Mouse (Mus musculus) neural tube, embryonic 14.5 days (tissue): ENCODE measurements around the gene Ppp3ca. TPM values are rescaled to one million over a fixed set of nuclear protein-coding genes. Genes with fewer than 3 reads are reported as not detected.

Experiments
- ATAC-seq: fragments of 200-750 bp; cut with Nextera tagmentation; 2 replicates; pipeline ENCODE4 v1.8.0; 2017; ENCODE audit warnings: low read depth, mild to moderate bottlenecking, moderate TSS enrichment, moderate library complexity
- H3K27ac ChIP-seq: fragments of 300-500 bp; sonication (generic); 2 replicates; pipeline ENCODE4 v1.5.1; 2014; ENCODE audit warnings: low read depth, mild to moderate bottlenecking, control low read depth, low read length, moderate library complexity, mixed read lengths
- H3K27me3 ChIP-seq: fragments of 300-500 bp; sonication (generic); 2 replicates; pipeline ENCODE4 v1.6.1; 2014; ENCODE audit warnings: low read length; ENCODE audit not compliant: control insufficient read depth, insufficient read depth
- H3K36me3 ChIP-seq: fragments of 300-500 bp; sonication (generic); 2 replicates; pipeline ENCODE4 v1.6.1; 2014; ENCODE audit warnings: low read length, mixed read lengths; ENCODE audit not compliant: control insufficient read depth, insufficient read depth
- H3K4me1 ChIP-seq: fragments of 300-500 bp; sonication (generic); 2 replicates; pipeline ENCODE4 v1.6.1; 2014; ENCODE audit warnings: low read length; ENCODE audit not compliant: control insufficient read depth, insufficient read depth
- H3K4me2 ChIP-seq: fragments of 300-500 bp; sonication (generic); 2 replicates; pipeline ENCODE4 v1.6.1; 2014; ENCODE audit warnings: mild to moderate bottlenecking, low read depth, low read length, control low read depth
- H3K4me3 ChIP-seq: fragments of 300-500 bp; sonication (generic); 2 replicates; pipeline ENCODE4 v1.5.1; 2014; ENCODE audit warnings: low read depth, low read length, control low read depth, mixed read lengths
- H3K9ac ChIP-seq: fragments of 300-500 bp; sonication (generic); replicated peaks from 2 replicates; pipeline ENCODE4 v1.6.1; 2014; ENCODE audit warnings: low read depth, mild to moderate bottlenecking, control low read depth, low read length, mixed read lengths
- H3K9me3 ChIP-seq: fragments of 300-500 bp; sonication (generic); 2 replicates; pipeline ENCODE4 v1.6.1; 2016; ENCODE audit warnings: low read length; ENCODE audit not compliant: control insufficient read depth
- WGBS: fragments of 180-500 bp; shearing (Covaris S2); extraction: QIAGEN DNeasy Blood & Tissue Kit; methylation state at CpG from one replicate; pipeline ENCODE4 v1.1.7; 2014; 5-methylcytosine and 5-hydroxymethylcytosine counted together
- polyA plus RNA-seq: library from polyadenylated mRNA; unstranded; fragments of >200 nt; fragmentation: Nextera tagmentation; extraction: Ambion mirVana; gene quantifications from 2 replicates; pipeline ENCODE4 v1.2.1, GENCODE M21; 2014

Ppp3ca gene
- polyA plus RNA-seq, 1 experiment from 2014 or later = 215 TPM

- Histone ChIP-seq H3K27me3 (no peaks in the 10 kb centered on the region), H3K9ac (no peak overlapping the region)
- WGBS = 88% methylated on average over 7 of the region's 7 CpGs
Observed at GRCm38 (mm10) chr3:136794426-136795217, 124.7 kb downstream of the Ppp3ca start.

GRCm38 (mm10) chr3:136798896-136799295 lies 129.0 kb downstream of the Ppp3ca start:
- no peak for ATAC-seq
- Histone ChIP-seq H3K4me1 (no peaks in the 10 kb centered on the region), H3K4me3 (no peak overlapping the region), H3K9me3 (no peaks in the 10 kb centered on the region), H3K27ac (no peak overlapping the region), H3K27me3 (no peaks in the 10 kb centered on the region), H3K9ac (no peak overlapping the region), H3K36me3 (peaks cover 2% of the 10 kb centered on the region; the same call in 1 of the 2 replicates), H3K4me2 (no peak overlapping the region)
- 94% methylated on average over 3 of the region's 3 CpGs for WGBS

More at GRCm38 (mm10) chr3:136794426-136795217, 124.7 kb downstream of the Ppp3ca start:
- Histone ChIP-seq H3K4me3 (no peak overlapping the region), H3K4me2 (no peak overlapping the region), H3K9me3 (no peaks in the 10 kb centered on the region), H3K4me1 (peaks cover 11% of the 10 kb centered on the region; the same call in 1 of the 2 replicates), H3K27ac (no peak overlapping the region), H3K36me3 (peaks cover 2% of the 10 kb centered on the region; the same call in 1 of the 2 replicates)
- no peak for ATAC-seq

- no peak overlapping the region for H3K27ac ChIP-seq
- H3K27me3 ChIP-seq = no peaks in the 10 kb centered on the region
- H3K4me1 ChIP-seq = no peaks in the 10 kb centered on the region
- H3K36me3 ChIP-seq = peaks cover 2% of the 10 kb centered on the region; the same call in 1 of the 2 replicates
- no peak overlapping the region for H3K4me3 ChIP-seq
- no peak for ATAC-seq
- WGBS = 82% methylated on average over 4 of the region's 4 CpGs
- no peaks in the 10 kb centered on the region for H3K9me3 ChIP-seq
- H3K9ac ChIP-seq = no peak overlapping the region
- no peak overlapping the region for H3K4me2 ChIP-seq
Observed at GRCm38 (mm10) chr3:136802595-136802994, 132.7 kb downstream of the Ppp3ca start.

- ATAC-seq = no peak
- H3K27me3 ChIP-seq = no peaks in the 10 kb centered on the region
- 93% methylated on average over 4 of the region's 4 CpGs for WGBS
- no peak overlapping the region for H3K4me3 ChIP-seq
- no peak overlapping the region for H3K4me2 ChIP-seq
- no peak overlapping the region for H3K27ac ChIP-seq
- H3K9me3 ChIP-seq = no peaks in the 10 kb centered on the region
- no peaks in the 10 kb centered on the region for H3K36me3 ChIP-seq
- no peak overlapping the region for H3K9ac ChIP-seq
- no peaks in the 10 kb centered on the region for H3K4me1 ChIP-seq
Observed at GRCm38 (mm10) chr3:136805897-136806296, 136.0 kb downstream of the Ppp3ca start.

GRCm38 (mm10) chr3:136810271-136810670 lies 140.3 kb downstream of the Ppp3ca start:
- Histone ChIP-seq H3K4me3 (no peak overlapping the region), H3K27me3 (no peaks in the 10 kb centered on the region), H3K27ac (no peak overlapping the region), H3K4me1 (no peaks in the 10 kb centered on the region), H3K9me3 (no peaks in the 10 kb centered on the region), H3K4me2 (no peak overlapping the region), H3K36me3 (no peaks in the 10 kb centered on the region), H3K9ac (no peak overlapping the region)
- no peak for ATAC-seq
- 79% methylated on average over 3 of the region's 3 CpGs for WGBS

- 88% methylated on average over 6 of the region's 6 CpGs for WGBS
- Histone ChIP-seq H3K27me3 (no peaks in the 10 kb centered on the region), H3K4me2 (no peak overlapping the region), H3K4me3 (no peak overlapping the region), H3K9me3 (no peaks in the 10 kb centered on the region), H3K9ac (no peak overlapping the region), H3K36me3 (no peaks in the 10 kb centered on the region), H3K27ac (no peak overlapping the region), H3K4me1 (no peaks in the 10 kb centered on the region)
- ATAC-seq = no peak
Observed at GRCm38 (mm10) chr3:136812162-136812561, 142.2 kb downstream of the Ppp3ca start.

GRCm38 (mm10) chr3:136812791-136813190 lies 142.9 kb downstream of the Ppp3ca start:
- Histone ChIP-seq H3K27me3 (no peaks in the 10 kb centered on the region), H3K36me3 (no peaks in the 10 kb centered on the region), H3K9me3 (no peaks in the 10 kb centered on the region), H3K4me3 (no peak overlapping the region), H3K4me1 (no peaks in the 10 kb centered on the region), H3K9ac (no peak overlapping the region), H3K27ac (no peak overlapping the region), H3K4me2 (no peak overlapping the region)
- 89% methylated on average over 2 of the region's 2 CpGs for WGBS
- ATAC-seq = no peak

GRCm38 (mm10) chr3:136813886-136814285 lies 144.0 kb downstream of the Ppp3ca start:
- no peaks in the 10 kb centered on the region for H3K36me3 ChIP-seq
- H3K4me2 ChIP-seq = no peak overlapping the region
- no peak for ATAC-seq
- H3K4me1 ChIP-seq = no peaks in the 10 kb centered on the region
- H3K27me3 ChIP-seq = no peaks in the 10 kb centered on the region
- H3K4me3 ChIP-seq = no peak overlapping the region
- WGBS = 87% methylated on average over 2 of the region's 2 CpGs
- H3K27ac ChIP-seq = no peak overlapping the region
- no peak overlapping the region for H3K9ac ChIP-seq
- no peaks in the 10 kb centered on the region for H3K9me3 ChIP-seq

- no peak for ATAC-seq
- 88% methylated on average over 4 of the region's 4 CpGs for WGBS
Observed at GRCm38 (mm10) chr3:136814916-136815315, 145.0 kb downstream of the Ppp3ca start.

More at GRCm38 (mm10) chr3:136814916-136815315, 145.0 kb downstream of the Ppp3ca start:
- H3K36me3 ChIP-seq = no peaks in the 10 kb centered on the region
- H3K27me3 ChIP-seq = no peaks in the 10 kb centered on the region
- no peak overlapping the region for H3K9ac ChIP-seq
- H3K4me2 ChIP-seq = no peak overlapping the region
- H3K9me3 ChIP-seq = no peaks in the 10 kb centered on the region
- H3K4me3 ChIP-seq = no peak overlapping the region
- no peaks in the 10 kb centered on the region for H3K4me1 ChIP-seq
- no peak overlapping the region for H3K27ac ChIP-seq
